Mouse (Mus musculus) CH12.LX (cell line): ENCODE results near the gene Gm42742. TPM values are rescaled to one million over a fixed set of nuclear protein-coding genes. Genes with fewer than 3 reads are reported as not detected.

ENCODE experiments used
- DNase-seq: peaks from one replicate; pipeline ENCODE4 v3.0.0-alpha.2; 2013; ENCODE audit errors: extremely low read depth
- H3K27ac ChIP-seq: 2 replicates; pipeline ENCODE4 v1.5.1; 2012; ENCODE audit warnings: low read depth, mild to moderate bottlenecking, control low read depth, moderate library complexity; ENCODE audit not compliant: insufficient read depth
- H3K27me3 ChIP-seq: replicated peaks from 2 replicates; pipeline ENCODE3; 2012; ENCODE audit warnings: inconsistent platforms
- H3K36me3 ChIP-seq, 2 experiments: replicated peaks in 1 of 2; 2 replicates each; pipeline versions ENCODE3 to v1.6.1; 2012; ENCODE audit warnings: inconsistent platforms in 1 of 2, low read length in 1 of 2, mild to moderate bottlenecking in 1 of 2, mixed read lengths in 1 of 2, moderate library complexity in 1 of 2; ENCODE audit not compliant: control insufficient read depth in 1 of 2, insufficient read depth in 1 of 2
- H3K4me1 ChIP-seq, 2 experiments: 2 replicates each; pipeline ENCODE4 v1.6.1; 2012; ENCODE audit warnings: inconsistent platforms in 1 of 2, moderate library complexity in 1 of 2; ENCODE audit not compliant: insufficient read depth in 2 of 2, control insufficient read depth in 1 of 2
- H3K4me2 ChIP-seq: 2 replicates; pipeline ENCODE4 v1.6.1; 2012; ENCODE audit warnings: low read depth, mild to moderate bottlenecking, control low read depth; ENCODE audit not compliant: poor library complexity, insufficient read depth, severe bottlenecking
- H3K4me3 ChIP-seq, 3 experiments: fragments of 150-350 bp in 1 of 3; sonication (generic) in 1 of 3; replicated peaks in 1 of 3; 2 replicates each; pipeline versions ENCODE3 to v1.5.1; 2011 to 2012; ENCODE audit warnings: low read depth in 2 of 3, low read length in 2 of 3, mild to moderate bottlenecking in 2 of 3, moderate library complexity in 2 of 3, control low read depth in 1 of 3, improper control_type of control experiment in 1 of 3, inconsistent platforms in 1 of 3, mixed read lengths in 1 of 3; ENCODE audit not compliant: poor library complexity in 1 of 3
- H3K79me2 ChIP-seq: replicated peaks from 2 replicates; pipeline ENCODE4 v1.6.1; 2012; ENCODE audit warnings: mild to moderate bottlenecking, moderate library complexity; ENCODE audit not compliant: control insufficient read depth, poor library complexity, insufficient read depth, severe bottlenecking; ENCODE audit errors: extremely low read depth
- H3K9ac ChIP-seq: 2 replicates; pipeline ENCODE4 v1.6.1; 2012; ENCODE audit warnings: low read depth, mild to moderate bottlenecking, control low read depth, moderate library complexity; ENCODE audit not compliant: insufficient read depth
- H3K9me3 ChIP-seq: replicated peaks from 2 replicates; pipeline ENCODE3; 2012; ENCODE audit warnings: low read length, inconsistent platforms, mixed read lengths
- BHLHE40 ChIP-seq: IDR thresholded peaks from 2 replicates; pipeline ENCODE4 v1.6.1; 2011; ENCODE audit warnings: mild to moderate bottlenecking, low read depth, low read length, improper control_type of control experiment
- CHD1 ChIP-seq: IDR thresholded peaks from 2 replicates; pipeline ENCODE4 v1.6.1; 2012; ENCODE audit warnings: low read depth, low read length, improper control_type of control experiment, inconsistent platforms
- CHD2 ChIP-seq: IDR thresholded peaks from 2 replicates; pipeline ENCODE4 v1.6.1; 2011; ENCODE audit warnings: low read length, improper control_type of control experiment
- CTCF ChIP-seq, 2 experiments: IDR thresholded peaks in 1 of 2; conservative IDR thresholded peaks in 1 of 2; 2 replicates each; pipeline ENCODE4 v1.5.1; 2011 to 2012; ENCODE audit warnings: low read depth in 2 of 2, low read length in 2 of 2, improper control_type of control experiment in 1 of 2, inconsistent platforms in 1 of 2, mild to moderate bottlenecking in 1 of 2, moderate library complexity in 1 of 2
- ELF1 ChIP-seq: IDR thresholded peaks from 2 replicates; pipeline ENCODE4 v1.6.1; 2014; ENCODE audit warnings: low read depth, mild to moderate bottlenecking, inconsistent platforms, low read length, improper control_type of control experiment
- ETS1 ChIP-seq: conservative IDR thresholded peaks from 2 replicates; pipeline ENCODE4 v1.6.1; 2012; ENCODE audit warnings: low read depth, mild to moderate bottlenecking, inconsistent platforms, low read length, improper control_type of control experiment, moderate library complexity
- HCFC1 ChIP-seq: IDR thresholded peaks from 2 replicates; pipeline ENCODE4 v1.6.1; 2012; ENCODE audit warnings: low read depth, mild to moderate bottlenecking, inconsistent platforms, low read length, improper control_type of control experiment
- IRF4 ChIP-seq: IDR thresholded peaks from 2 replicates; pipeline ENCODE4 v1.6.1; 2014; ENCODE audit warnings: low read depth, mild to moderate bottlenecking, inconsistent platforms, low read length, improper control_type of control experiment
- JUN ChIP-seq: IDR thresholded peaks from 2 replicates; pipeline ENCODE4 v1.6.1; 2011; ENCODE audit warnings: low read depth, mild to moderate bottlenecking, low read length, improper control_type of control experiment, moderate library complexity; ENCODE audit not compliant: insufficient read depth
- MAX ChIP-seq: IDR thresholded peaks from 2 replicates; pipeline ENCODE4 v1.6.1; 2011; ENCODE audit warnings: low read length, improper control_type of control experiment
- MAZ ChIP-seq: IDR thresholded peaks from 2 replicates; pipeline ENCODE4 v1.6.1; 2012; ENCODE audit warnings: low read depth, mild to moderate bottlenecking, inconsistent platforms, low read length, improper control_type of control experiment, moderate library complexity
- MEF2A ChIP-seq: IDR thresholded peaks from 2 replicates; pipeline ENCODE4 v1.6.1; 2014; ENCODE audit warnings: low read depth, mild to moderate bottlenecking, inconsistent platforms, low read length, improper control_type of control experiment, borderline replicate concordance
- MXI1 ChIP-seq: IDR thresholded peaks from 2 replicates; pipeline ENCODE4 v1.6.1; 2011; ENCODE audit warnings: mild to moderate bottlenecking, low read depth, low read length, improper control_type of control experiment
- MYC ChIP-seq: IDR thresholded peaks from 2 replicates; pipeline ENCODE4 v1.6.1; 2011; ENCODE audit warnings: low read depth, mild to moderate bottlenecking, improper control_type of control experiment, low read length
- NELFE ChIP-seq: IDR thresholded peaks from 2 replicates; pipeline ENCODE4 v1.6.1; 2011; ENCODE audit warnings: low read depth, low read length, improper control_type of control experiment
- NRF1 ChIP-seq: IDR thresholded peaks from 2 replicates; pipeline ENCODE4 v1.6.1; 2014; ENCODE audit warnings: low read depth, mild to moderate bottlenecking, inconsistent platforms, low read length, improper control_type of control experiment, moderate library complexity
- PAX5 ChIP-seq: IDR thresholded peaks from 2 replicates; pipeline ENCODE4 v1.6.1; 2012; ENCODE audit warnings: low read length, inconsistent platforms, mixed read lengths
- POLR2A ChIP-seq: IDR thresholded peaks from 2 replicates; pipeline ENCODE4 v1.6.1; 2011; ENCODE audit warnings: low read depth, mild to moderate bottlenecking, improper control_type of control experiment, low read length
- POLR2AphosphoS2 ChIP-seq: IDR thresholded peaks from 2 replicates; pipeline ENCODE4 v1.6.1; 2011; ENCODE audit warnings: low read depth, low read length, improper control_type of control experiment
- RAD21 ChIP-seq: IDR thresholded peaks from 2 replicates; pipeline ENCODE4 v1.6.1; 2011; ENCODE audit warnings: low read depth, mild to moderate bottlenecking, low read length, improper control_type of control experiment, moderate library complexity
- SIN3A ChIP-seq: IDR thresholded peaks from 2 replicates; pipeline ENCODE4 v1.6.1; 2012; ENCODE audit warnings: low read length, improper control_type of control experiment, inconsistent platforms
- SMC3 ChIP-seq: IDR thresholded peaks from 2 replicates; pipeline ENCODE4 v1.6.1; 2011; ENCODE audit warnings: low read depth, low read length, improper control_type of control experiment
- TBP ChIP-seq: conservative IDR thresholded peaks from 2 replicates; pipeline ENCODE4 v1.6.1; 2011; ENCODE audit warnings: low read depth, low read length, improper control_type of control experiment
- TCF12 ChIP-seq: IDR thresholded peaks from 2 replicates; pipeline ENCODE4 v1.6.1; 2014; ENCODE audit warnings: low read depth, mild to moderate bottlenecking, inconsistent platforms, low read length, improper control_type of control experiment
- USF1 ChIP-seq: IDR thresholded peaks from 2 replicates; pipeline ENCODE4 v1.6.1; 2014; ENCODE audit warnings: low read depth, mild to moderate bottlenecking, inconsistent platforms, low read length, improper control_type of control experiment
- USF2 ChIP-seq: conservative IDR thresholded peaks from 2 replicates; pipeline ENCODE4 v1.6.1; 2011; ENCODE audit warnings: low read depth, low read length, improper control_type of control experiment
- ZC3H11A ChIP-seq: IDR thresholded peaks from 2 replicates; pipeline ENCODE4 v1.6.1; 2012; ENCODE audit warnings: low read depth, mild to moderate bottlenecking, inconsistent platforms, low read length, improper control_type of control experiment
- dilution Hi-C: fragments of 300-500 bp; cut with MboI; formaldehyde crosslinking; loops from 2 replicates; pipeline ENCODE4 v1.14.3; 2020; ENCODE audit warnings: low sequenced_read_pairs; ENCODE audit not compliant: extremely low pct_unique_long_range_greater_than_20kb, extremely low pct_ligation_motif_present
- in situ Hi-C: fragments of 300-500 bp; cut with MboI; formaldehyde crosslinking; loops from 3 replicates; pipeline ENCODE4 v1.14.3; 2019; ENCODE audit warnings: low sequenced_read_pairs, low pct_ligation_motif_present, low pct_unique_long_range_greater_than_20kb, mixed read lengths
- polyA plus RNA-seq: library from polyadenylated mRNA; unstranded; fragments of >175 nt; gene quantifications from 2 replicates; pipeline ENCODE4 v1.2.1, GENCODE M21; 2012; ENCODE audit warnings: low read depth; ENCODE audit not compliant: insufficient read length
- total RNA-seq, 2 experiments: library from RNA; depleted of rRNA; stranded (reverse); fragments of 300-350 nt in 1 of 2; fragments of >200 nt in 1 of 2; gene quantifications; 2 replicates each; pipeline ENCODE4 v1.2.3; 2012 to 2014

Gm42742 gene
- total and polyA plus RNA-seq, 3 experiments: 6.1 to 45.1 (median 16.0) TPM

- dilution Hi-C loops: no loop called here
- peaks cover 30 to 68% of the 10 kb centered on the region in 2 experiments for H3K36me3 ChIP-seq
Observed at GRCm38 (mm10) chr7:127024755-127025555, 4.1 kb upstream of the Gm42742 start.

GRCm38 (mm10) chr7:127023896-127024690, 3.2 kb upstream of the Gm42742 start:
- no peaks in the 10 kb centered on the region for H3K9me3 ChIP-seq
- peak overlapping the region; percentile 66 for H3K4me2 ChIP-seq
- H3K36me3 ChIP-seq: peaks cover 28 to 64% of the 10 kb centered on the region in 2 experiments
- peak overlapping the region; percentile 57; the same call in 1 of the 2 replicates for H3K27ac ChIP-seq
- DNase-seq: no peak
- H3K4me1 ChIP-seq: peaks cover 21 to 58% of the 10 kb centered on the region in 2 experiments
- H3K79me2 ChIP-seq: peaks cover 22% of the 10 kb centered on the region
- dilution Hi-C loops (no loop called here), in situ Hi-C loops (loop anchor here (5.0 kb wide), 1 partner anchor 137 kb away; no protein-coding TSS in a partner anchor)
- H3K27me3 ChIP-seq: no peaks in the 10 kb centered on the region
- H3K9ac ChIP-seq: peak overlapping the region; percentile 62
- TF ChIP-seq USF2 (no peak), TCF12 (no peak), ZC3H11A (no peak), ETS1 (no peak), PAX5 (no peak), CTCF (conservative IDR thresholded peaks at IDR 0.05 in 1 of 2, IDR thresholded peaks at IDR 0.05 in 1 of 2; ENCODE audit: low read depth in 2 of 2, low read length in 2 of 2) (no peak), TBP (no peak), MEF2A (no peak)
- H3K4me3 ChIP-seq: peak overlapping the region; percentile 67 to 78 (median 76)

More at GRCm38 (mm10) chr7:127024755-127025555, 4.1 kb upstream of the Gm42742 start:
- peaks cover 17 to 49% of the 10 kb centered on the region in 2 experiments for H3K4me1 ChIP-seq
- no peaks in the 10 kb centered on the region for H3K9me3 ChIP-seq
- peak overlapping the region; percentile 57 for H3K27ac ChIP-seq
- TF ChIP-seq MAX (peak; percentile 98), ZC3H11A (no peak), NELFE (0 out of 2 replicates have a peak, but pooled peaks have one; percentile 37), POLR2A (peak; percentile 54; the same call in 1 of the 2 replicates), MYC (peak; percentile 95), BHLHE40 (peak; percentile 91), CHD2 (peak; percentile 65), TCF12 (peak; percentile 42), SIN3A (peak; percentile 67), SMC3 (peak; percentile 53), ELF1 (no peak), JUN (no peak), POLR2AphosphoS2 (no peak), USF1 (peak; percentile 48), CHD1 (0 out of 2 replicates have a peak, but pooled peaks have one; percentile 48), ETS1 (0 out of 2 replicates have a peak, but pooled peaks have one; percentile 24), MAZ (0 out of 2 replicates have a peak, but pooled peaks have one; percentile 54), NRF1 (peak; percentile 43; the same call in 1 of the 2 replicates), HCFC1 (peak; percentile 31), PAX5 (no peak), RAD21 (peak; percentile 59), IRF4 (peak; percentile 52; the same call in 1 of the 2 replicates), MXI1 (peak; percentile 96), USF2 (peak; percentile 23; the same call in 1 of the 2 replicates), CTCF (conservative IDR thresholded peaks at IDR 0.05 in 1 of 2, IDR thresholded peaks at IDR 0.05 in 1 of 2; ENCODE audit: low read depth in 2 of 2, low read length in 2 of 2) (peak in 1 of 2 experiments; percentile 70; a peak in 2 of 4 replicates)
- TF ChIP-seq, all 38 proteins: peak for 20
- Histone ChIP-seq H3K9ac (peak overlapping the region; percentile 99), H3K4me2 (peak overlapping the region; percentile 66), H3K27me3 (no peaks in the 10 kb centered on the region), H3K4me3 (peak overlapping the region; percentile 67 to 78 (median 76)), H3K79me2 (peaks cover 22% of the 10 kb centered on the region)
- in situ Hi-C loops: loop anchor here (5.0 kb wide), 1 partner anchor 138 kb away; no protein-coding TSS in a partner anchor
- DNase-seq: peak; percentile 78
